Mouse (Mus musculus): ENCODE measurements around the gene Cask.

Gene Cask

DNA sequence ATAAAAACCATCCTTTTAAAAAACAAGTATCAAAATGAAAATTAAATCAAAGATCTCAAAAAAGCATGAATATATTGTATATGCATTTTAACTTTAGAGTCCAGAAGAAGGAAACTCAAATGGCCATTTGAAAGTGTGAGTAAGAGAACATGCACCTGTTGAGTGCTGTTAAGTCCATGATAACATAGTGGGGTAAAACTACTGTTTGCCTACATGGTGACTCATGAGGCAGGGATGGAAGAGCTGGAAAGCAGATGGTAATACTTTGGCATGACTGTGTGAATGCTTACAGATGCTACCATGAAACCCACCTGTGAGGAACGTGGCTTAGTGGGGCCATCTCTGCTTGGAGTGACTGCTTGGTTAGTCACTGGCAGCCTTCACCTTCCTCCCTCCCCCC, 132.9 kb downstream of the Cask start:
- no peak for DNase-seq

DNA sequence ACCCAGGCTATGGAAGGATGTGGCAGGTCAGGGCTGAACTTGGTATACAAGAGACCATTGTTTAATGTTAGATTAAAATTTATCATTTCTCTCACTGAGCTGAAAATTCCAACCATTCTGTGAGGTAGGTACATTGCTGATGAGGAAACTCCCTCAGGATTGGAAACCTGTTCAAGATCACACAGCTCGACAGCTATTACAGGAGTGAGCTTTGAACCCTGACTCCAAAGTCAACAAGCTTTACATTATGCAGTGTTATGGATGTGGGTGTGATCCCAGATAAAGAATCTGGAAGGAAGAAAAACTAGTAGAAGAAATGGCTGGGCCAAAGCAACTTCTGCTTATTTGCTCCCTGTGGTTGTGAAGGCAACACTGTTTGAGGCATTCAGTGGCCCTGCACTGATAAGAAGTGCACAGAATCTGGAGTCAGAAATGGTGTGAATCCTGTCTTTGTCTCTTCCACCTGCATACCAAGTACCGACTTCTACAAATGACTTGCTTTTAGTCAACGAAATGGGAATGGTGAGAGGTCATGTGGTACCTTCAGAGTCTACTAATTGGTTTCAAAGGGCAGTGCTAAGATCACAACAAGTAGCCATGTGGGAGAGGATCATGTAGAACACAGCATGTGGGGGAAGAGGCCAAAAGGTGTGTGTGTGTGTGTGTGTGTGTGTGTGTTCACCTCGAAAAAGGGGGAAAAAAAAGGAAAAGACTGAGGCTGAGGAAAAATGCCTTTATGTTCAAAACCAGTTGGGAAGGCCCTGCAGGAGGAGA, 134.2 kb downstream of the Cask start:
- no peak for DNase-seq

DNA sequence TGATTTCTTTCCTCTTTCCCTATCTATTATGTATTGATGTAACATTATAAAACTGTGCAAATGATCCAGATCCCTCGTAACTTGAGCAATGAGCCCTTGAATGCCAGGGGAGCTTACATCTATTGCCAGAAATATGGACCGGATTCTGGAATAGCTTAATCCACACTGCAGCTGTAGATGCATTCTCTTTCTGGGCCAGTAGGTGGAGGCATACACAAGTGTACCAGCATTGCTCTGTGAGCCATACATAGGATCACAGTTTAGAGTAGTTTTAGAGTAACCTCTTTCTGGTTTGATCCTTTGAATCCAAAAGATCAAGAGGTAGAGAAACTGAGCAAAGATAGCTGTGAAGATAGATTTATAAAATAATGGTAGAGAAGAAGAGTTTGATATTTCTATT, 141.0 kb downstream of the Cask start:
- DNase-seq: peak; percentile 22

DNA sequence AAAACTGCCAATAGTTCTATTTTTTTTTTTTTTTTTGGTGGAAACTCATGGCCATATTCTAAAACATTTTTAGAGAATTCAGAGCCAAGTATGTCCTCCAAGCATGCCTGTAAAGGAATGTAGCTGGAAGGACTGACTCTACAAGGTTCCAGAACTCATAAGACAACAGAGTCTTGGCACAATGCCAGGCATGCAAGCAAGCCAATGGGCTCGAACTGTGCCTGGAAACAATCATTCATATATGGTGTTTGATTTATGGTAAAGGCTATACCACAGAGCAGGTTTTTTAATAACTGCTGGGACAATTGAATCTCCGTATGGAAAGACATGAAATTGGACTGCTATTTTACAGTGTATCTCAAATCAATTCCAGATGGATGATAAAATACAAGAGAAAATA, 146.1 kb downstream of the Cask start:
- DNase-seq: no peak

DNA sequence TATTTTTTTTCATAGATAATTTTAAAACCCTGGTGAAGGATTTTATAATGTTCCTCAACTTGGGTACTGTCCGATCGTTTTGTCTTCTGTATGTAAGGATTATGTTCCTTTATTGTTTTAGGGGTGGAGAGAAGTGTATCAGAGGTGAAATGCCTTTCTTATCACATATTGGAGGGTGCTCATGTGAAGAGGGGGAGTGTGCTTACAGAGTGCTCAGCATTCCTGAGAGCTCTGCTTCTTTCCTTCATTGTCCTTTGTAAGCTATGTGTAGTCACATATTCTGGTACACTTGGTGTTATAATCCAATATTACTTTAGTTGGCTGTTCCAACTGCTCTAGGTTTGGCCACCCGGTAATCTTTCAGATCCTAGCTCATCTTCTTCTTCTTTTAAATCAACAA, 150.5 kb downstream of the Cask start:
- no peak for DNase-seq

DNA sequence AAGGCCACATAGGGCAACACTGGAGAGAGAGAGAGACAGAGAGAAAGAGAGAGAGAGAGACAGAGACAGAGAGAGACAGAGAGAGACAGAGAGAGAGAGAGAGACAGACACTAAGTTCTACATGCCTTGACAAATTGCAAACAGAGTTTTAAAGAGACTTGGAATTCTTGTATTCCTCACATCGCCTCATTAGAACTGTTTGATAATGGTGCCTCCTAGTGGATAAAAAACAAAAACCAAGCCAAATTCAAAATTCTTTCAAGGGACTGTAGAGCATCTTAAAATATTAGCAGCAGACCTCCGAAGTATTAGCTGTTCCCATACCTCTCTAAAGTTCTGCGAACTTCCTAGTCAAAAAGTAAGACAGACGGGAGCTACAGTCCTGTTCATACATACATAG, 159.3 kb downstream of the Cask start:
- DNase-seq: no peak

DNA sequence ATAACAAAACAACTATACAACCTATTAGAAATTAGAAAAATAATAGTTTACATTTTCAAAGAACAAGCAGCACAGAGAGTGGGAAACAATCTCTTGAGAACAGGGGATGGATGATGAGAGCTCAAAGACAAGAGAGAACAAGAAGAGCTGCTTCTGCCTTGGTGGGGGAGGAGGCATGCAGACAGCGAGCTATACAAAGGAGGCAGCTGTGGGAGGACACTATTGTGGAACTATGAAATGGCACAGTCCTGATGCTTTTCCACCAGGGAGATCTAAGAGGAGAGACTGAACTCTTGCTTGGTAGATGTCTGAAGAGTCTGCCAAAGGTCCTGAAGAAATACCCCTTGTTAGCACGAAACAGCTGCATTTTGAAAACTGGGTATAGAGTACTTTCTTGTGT, 162.8 kb downstream of the Cask start:
- DNase-seq: no peak

DNA sequence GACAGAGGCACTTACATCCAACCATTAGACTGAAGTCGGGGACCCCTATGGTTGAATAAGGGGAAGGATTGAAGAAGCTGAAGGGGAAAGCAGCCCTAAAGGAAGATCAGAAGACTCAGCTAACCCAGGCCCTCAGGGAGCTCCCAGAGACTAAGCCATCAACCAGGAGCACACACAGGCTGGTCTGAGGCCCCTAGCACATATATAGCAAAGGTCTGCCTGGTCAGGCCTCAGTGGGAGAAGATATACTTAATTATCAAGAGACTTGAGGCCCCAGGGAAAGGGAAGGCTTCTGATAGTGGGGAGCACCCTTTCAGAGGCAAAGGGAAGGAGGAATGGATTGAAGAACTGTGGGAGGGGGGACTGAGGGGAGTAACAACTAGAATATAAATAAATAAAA, 164.6 kb downstream of the Cask start:
- DNase-seq: no peak

DNA sequence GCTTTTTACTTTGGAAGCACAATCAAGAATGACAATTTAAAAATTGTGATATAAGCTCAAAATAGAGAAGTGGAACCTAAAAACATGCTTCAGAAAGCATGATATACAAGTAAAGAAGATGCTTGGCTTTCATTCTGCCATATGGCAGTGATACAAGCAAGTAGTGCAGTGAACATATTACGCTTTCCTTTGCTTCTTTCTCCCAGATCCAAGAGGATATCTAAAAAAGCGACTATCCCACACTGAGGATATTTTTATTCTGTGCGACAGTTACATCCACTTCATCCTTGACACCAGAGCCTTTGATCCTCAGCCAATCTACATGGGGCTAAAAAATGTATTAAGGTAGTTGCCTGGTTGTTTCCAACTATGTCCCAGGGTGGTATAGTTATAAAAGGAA, 169.4 kb downstream of the Cask start:
- no peak for DNase-seq

DNA sequence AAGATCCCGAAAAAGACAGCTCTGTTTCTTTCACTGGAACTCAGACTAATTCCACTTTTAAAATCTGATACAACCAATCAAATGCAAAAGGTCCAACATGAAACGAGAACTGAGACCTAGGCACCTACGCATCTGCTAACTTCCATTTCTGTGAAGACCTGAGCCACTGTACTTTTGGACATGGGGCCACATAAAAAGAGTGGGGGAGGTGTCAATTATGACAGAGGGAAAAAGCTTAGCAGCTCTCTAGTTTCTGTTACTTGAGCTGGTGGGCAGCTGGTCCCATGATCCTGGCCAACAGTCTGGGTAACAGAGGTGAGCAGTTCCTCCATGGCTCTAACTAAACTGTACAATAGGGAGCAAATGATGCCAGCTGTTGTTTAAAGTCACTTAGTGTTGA, 178.2 kb downstream of the Cask start:
- DNase-seq: no peak

DNA sequence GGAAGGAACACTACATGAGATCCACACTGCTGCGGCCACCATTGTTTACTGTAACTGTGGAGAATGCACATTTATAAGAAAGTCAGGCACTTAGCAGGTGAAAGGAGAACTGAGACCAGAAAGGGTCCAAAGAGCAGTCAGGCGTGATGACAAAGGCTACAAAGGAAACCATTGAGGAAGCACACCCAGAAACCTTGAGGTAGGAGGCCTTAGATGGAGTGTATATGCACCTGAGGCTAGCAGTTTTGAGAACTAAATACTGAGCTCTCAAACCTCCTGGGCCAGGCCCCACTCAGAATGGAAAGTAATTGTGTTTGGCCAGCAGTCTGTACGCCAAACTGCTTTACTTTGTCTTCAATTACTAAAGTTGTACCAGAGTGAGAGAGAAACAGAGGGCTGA, 180.8 kb downstream of the Cask start:
- DNase-seq: no peak

DNA sequence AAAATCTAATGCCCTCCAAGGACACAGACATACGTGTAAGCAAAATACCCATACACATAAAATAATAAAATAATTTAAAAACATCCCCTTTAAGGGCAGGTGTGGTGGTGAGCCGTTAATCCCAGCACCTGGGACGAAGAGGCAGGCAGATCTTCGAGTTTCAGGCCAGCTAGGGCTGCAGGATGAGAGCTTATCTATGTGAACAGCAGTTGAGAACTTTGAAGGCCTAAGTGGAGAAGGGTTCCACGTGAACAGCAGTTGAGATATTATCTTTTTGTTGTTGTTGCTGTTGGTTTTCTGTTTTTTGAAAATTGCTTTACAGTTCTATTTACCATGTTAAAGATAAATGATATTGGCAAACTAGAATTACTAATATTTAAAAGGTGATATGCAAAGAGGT, 182.3 kb downstream of the Cask start:
- peak; percentile 6 for DNase-seq

DNA sequence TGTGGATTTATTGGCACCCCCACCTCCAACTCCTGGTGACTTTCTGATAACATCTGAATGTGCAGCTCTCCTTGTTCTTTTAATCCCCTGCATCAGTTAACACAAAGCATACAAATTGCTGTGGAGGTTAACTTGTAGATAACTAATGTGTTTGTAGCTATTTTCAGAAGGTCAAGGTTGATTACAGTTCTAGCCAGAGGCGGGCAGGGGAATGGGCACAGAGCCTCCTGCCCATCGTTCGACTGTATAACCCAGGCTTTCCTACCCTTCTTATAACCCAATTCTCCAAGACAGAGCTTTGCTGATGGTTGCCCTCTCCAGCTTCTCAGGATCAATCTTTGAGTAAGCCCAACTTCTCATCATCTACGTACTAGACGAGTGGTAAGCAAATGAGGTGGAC, 190.1 kb downstream of the Cask start, which contains the start of gene Gpr82:
TSS of gene Gpr82 (plus strand) at position 301 of the 400 bp plus-strand sequence.
- no peak for DNase-seq

DNA sequence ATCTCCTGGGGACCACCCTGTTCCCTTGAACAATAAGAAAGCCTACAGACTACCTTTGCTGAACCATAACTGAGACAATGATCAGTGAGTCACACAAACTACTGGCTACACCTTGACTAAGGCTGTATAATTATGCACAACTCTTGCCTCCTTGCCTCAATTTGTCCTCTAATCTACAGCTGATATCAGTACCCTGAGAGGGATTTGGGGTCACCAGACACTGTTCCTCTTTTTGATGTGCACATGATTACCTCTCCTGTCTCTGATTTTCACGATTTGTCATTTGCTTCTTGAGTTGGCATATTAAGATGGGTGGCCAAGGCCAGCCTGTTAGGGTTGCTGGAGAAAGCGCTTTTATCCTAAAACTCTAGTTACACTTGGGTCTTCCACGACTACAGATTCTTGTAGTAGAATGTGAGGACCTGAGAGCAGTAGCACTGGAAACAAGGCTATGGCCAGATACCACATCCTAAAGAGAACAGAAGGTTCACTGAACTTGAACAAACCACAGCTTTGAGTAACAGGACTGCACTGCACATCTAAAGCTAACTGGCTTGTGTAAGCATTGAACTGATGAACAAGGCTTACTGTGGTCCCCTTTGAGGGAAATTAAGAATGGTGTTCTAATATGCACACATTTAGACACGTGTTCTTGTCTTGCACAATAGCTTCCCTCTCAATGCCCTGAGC, 191.8 kb downstream of the Cask start:
- DNase-seq: no peak

DNA sequence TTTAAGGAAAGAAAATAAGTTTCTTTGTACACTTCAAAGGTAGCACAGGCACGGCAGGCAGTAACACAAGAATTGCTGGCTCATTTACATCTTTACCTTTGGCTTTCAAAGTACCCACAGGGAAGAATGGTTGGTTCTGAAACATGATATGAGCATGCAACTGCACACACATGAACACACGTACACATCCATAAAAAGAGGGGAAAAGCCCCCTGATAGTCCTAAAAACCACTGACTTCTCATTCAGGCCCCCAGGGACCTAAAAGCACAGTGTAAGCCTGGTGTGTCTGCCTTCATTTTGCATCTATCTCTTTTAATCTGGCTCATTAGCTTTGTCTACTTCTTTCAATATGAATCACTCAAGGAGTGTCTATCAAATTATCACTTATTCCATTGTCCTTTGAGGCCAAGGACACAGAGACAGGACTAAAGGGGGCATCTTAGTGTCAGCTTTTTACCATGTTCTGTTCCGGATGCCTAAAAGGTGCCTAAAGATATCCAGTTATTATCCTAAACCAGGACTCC, 192.5 kb downstream of the Cask start:
- no peak for DNase-seq

DNA sequence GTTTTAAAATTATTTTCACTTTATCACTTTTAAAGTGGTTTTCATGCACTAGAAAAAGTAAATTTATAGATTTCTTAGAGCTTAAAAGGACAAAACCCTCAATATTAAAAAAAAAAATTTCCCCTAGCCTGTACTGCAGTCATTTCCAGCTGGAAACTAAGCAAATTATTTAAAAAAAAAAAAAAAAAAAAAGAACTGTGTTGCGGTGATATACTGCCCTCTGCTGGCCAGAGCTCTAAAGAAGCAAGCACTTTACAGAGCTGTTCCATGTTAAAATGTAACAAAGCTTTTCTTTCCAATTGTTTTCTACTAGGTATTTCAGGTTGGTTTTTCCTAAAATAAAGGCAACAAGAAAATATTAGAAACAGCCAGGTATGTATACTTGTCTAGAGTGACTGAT, 194.4 kb downstream of the Cask start:
- DNase-seq: peak; percentile 44

DNA sequence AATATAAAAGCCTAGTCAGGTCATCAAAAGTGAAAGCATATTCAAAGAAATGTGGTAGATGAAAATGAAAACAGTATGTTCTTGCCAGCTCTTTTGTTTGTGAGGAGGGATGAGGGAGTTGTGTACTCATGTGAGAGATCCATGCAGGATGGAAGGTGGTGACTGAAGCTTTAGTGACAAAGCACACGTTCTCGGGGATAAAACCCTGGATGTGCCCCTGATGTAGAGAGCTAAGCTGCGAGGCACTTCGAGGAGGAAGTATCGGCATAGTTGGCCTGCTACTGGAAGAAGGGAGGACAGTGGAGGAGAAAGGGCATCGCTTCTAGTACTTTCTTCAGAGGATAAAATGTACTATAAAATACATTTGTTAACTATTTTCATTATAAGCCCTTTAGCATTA, 195.3 kb downstream of the Cask start:
- DNase-seq: peak; percentile 16

DNA sequence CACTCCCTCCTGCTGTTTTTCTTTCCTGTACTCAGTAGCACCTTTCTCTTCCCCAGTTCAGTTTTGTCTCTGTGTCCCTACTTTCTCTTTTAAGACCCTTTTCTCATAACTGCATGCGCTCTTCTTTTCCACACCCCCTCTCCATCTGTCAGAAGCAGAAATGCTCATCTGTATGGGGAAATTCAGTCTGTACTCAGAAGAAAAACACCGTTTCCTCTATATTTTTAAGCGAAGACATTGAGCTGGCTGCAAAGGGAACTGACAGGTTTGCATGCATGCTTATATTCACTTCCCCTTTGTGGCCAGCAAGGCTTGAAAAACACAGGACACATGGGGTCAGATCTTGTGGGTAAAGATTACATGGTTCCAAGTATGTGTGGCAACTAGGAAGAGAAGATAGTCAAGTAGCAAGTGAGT, 196.2 kb downstream of the Cask start:
- DNase-seq: peak; percentile 25

DNA sequence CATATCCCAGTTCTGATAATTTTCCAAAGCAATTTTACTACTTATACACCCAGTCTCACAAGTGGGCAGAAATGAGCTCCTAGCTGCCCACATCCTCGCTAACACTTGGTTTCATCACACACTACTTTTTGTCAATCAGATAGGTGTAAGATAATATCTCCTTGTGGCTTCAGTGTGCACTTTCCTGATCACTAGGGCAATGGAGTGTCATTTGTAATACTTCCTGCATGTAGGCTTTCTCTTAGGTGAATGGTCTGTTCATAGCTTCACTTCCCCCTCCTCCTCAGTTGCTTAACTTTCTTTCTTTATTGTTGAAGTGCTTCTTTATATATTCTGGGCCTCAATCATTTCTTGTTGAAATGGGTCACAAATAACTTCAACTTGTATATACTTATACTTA, 198.9 kb downstream of the Cask start:
- no peak for DNase-seq

DNA sequence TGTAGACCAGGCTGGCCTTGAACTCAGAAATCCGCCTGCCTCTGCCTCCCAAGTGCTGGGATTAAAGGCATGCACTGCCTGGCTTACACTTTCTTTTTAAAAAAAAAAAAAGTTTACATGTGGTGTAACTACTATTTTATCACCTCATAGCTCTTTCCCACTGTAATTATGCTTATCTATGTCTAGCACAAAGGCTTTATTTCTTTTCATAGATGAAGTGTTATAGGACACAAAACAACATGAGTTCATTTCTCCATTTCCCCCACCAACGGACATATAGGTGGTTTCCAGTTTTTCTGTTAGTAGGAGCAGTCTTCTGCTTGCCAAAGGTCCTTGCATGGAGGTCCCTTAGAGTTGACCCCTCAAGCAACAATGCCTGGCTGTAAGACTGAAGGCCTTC, 199.3 kb downstream of the Cask start:
- no peak for DNase-seq

DNA sequence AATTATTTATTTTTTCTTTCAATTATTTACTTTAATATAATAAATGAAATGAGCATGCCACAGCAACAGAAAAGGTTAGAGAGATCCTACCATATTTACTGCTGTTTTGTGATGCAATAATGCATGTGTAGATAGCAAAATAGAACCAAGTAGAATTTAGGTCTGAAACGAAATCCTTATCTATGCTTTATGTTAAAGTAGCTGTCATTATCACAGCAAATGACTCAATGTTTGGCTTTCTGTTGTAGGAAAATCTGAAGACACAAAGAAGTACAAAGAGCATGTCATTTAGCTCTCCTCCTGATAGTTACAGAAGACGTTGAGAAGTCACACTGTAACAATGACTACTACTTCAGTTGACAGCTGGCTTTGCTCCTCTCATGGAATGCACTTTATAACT, 212.3 kb downstream of the Cask start:
- no peak for DNase-seq

DNA sequence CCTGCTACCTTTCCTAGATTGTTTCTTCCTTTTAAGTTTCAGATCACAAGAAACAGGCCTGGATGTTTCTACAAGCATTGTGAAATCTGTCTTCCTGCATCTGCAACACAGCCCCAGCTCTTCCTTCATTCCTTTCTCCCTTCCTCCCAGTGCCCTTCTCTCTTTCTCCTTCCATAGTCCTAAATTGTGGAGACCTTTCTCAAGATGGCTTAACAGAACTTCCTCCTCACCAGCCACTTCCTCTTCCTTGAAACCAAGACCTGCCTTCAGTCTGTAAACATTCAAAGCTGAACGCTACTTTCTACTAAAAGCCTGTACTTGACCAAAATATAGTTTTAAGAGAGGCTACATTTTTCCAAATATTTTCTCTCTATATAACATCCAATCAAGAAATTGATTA, 214.8 kb downstream of the Cask start:
- no peak for DNase-seq

DNA sequence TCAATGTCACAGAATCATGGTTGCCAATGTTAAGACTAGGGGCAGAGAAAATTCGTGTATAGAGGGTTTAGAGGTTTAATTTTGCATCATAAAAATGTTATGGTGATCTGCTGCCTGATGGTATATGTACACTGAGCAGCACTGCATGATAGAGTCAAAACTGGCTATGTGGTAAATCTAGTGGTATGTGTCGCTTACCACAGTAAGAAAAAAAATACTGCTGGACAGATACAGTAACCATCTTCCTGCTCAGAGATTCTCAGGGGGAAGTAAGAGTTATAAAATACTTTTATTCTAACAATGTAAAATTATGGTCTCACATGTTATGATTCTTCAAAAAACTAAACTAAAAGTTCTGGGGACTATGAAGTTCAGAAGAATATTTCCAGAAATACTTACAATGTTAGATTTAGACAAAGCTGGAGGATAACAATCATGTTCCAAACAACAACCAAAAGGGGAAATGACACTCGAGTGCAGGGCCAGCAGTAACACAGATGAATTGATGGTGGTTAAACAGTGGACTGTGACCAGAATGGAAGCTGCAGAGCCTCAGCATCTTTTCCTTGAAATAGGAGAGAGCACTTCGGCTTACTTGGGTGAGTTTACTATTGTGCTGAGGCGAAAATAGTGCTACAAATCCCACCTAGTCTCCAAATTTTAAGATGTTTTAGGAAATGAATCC, 219.4 kb downstream of the Cask start, which contains the start of gene Gpr34:
TSS of gene Gpr34 (plus strand) at position 491 of the 685 bp plus-strand sequence.
- no peak for DNase-seq

DNA sequence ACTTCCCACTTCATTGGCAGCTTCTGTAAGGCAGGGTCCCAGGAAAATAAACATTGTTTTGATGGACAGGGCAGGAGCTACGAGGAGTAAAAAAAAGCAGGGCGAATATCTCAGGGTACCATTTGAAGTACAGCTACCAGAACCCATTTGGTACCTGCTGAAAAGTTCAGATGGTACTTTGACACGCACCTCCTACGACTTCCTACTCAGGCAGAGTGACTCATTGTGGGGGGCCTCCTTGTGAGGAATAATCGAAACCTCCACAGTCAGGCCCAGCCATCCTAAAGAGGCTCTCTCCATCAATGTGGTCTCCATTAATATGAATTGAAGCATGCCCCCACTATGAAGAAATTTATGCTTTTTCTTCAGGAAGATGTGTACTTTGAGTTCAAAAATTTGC, 228.5 kb downstream of the Cask start:
- DNase-seq: no peak

Measured in thymus, postnatal 25 days (tissue).